Mouse (Mus musculus): ENCODE results near the gene Inpp5e. TPM values are rescaled to one million over a fixed set of nuclear protein-coding genes. Genes with fewer than 3 reads are reported as not detected.
A peak's percentile ranks its signal among the peaks of the same experiment; 100 is the strongest.

The Inpp5e gene
- total RNA-seq, 2 experiments from 2014 or later = 7.9 to 9.3 TPM

GRCm38 (mm10) chr2:26356678-26357077 lies 52.3 kb downstream of the Inpp5e start:
- H3K4me3 ChIP-seq = no peak overlapping the region
- DNase-seq = no peak
- H3K27ac ChIP-seq = no peak overlapping the region
- intact Hi-C loops (cut with DNase I) = no loop called here
- TF ChIP-seq CTCF (IDR thresholded peaks at IDR 0.05) = no peak

- DNase-seq = no peak
- intact Hi-C loops (cut with DNase I) = no loop called here
- no peak overlapping the region for H3K27ac ChIP-seq
- no peak for TF ChIP-seq CTCF (IDR thresholded peaks at IDR 0.05)
- H3K4me3 ChIP-seq = no peak overlapping the region
Observed at GRCm38 (mm10) chr2:26356231-26356630, 52.8 kb downstream of the Inpp5e start.

- Histone ChIP-seq H3K4me3 (no peak overlapping the region), H3K27ac (no peak overlapping the region)
- intact Hi-C loops (cut with DNase I) = loop anchor here (5.0 kb wide), 1 partner anchor 37 kb away; the partner anchor contains the start of gene Gpsm1
- DNase-seq = no peak
- TF ChIP-seq CTCF (IDR thresholded peaks at IDR 0.05) = no peak
Observed at GRCm38 (mm10) chr2:26354401-26354800, 54.6 kb downstream of the Inpp5e start.

GRCm38 (mm10) chr2:26353066-26353980 lies 55.7 kb downstream of the Inpp5e start:
- intact Hi-C loops (cut with DNase I) = loop anchor here (2.0 to 5.0 kb wide), 2 partner anchors 35 to 36 kb away; partner anchors contain the start of genes Entr1, Gpsm1 and Pmpca
- TF ChIP-seq CTCF (IDR thresholded peaks at IDR 0.05) = no peak
- H3K4me3 ChIP-seq = peak overlapping the region; percentile 95
- H3K27ac ChIP-seq = no peak overlapping the region
- DNase-seq = no peak

GRCm38 (mm10) chr2:26352291-26352910 lies 56.6 kb downstream of the Inpp5e start:
- peak overlapping the region; percentile 92 for H3K27ac ChIP-seq
- H3K4me3 ChIP-seq = peak overlapping the region; percentile 95
- DNase-seq = peak; percentile 65
- TF ChIP-seq CTCF (IDR thresholded peaks at IDR 0.05) = no peak
- intact Hi-C loops (cut with DNase I) = loop anchor here (1.0 to 5.0 kb wide), 3 partner anchors 35 to 52 kb away; partner anchors contain the start of genes Entr1, Gpsm1 and Pmpca

GRCm38 (mm10) chr2:26351358-26352290 lies 57.4 kb downstream of the Inpp5e start, which contains the start of gene Dnlz:
Gene Dnlz (minus strand): TSS chr2:26352110.
- intact Hi-C loops (cut with DNase I) = loop anchor here (1.0 to 5.0 kb wide), 3 partner anchors 34 to 51 kb away; partner anchors contain the start of genes Entr1, Gpsm1 and Pmpca
- TF ChIP-seq CTCF (IDR thresholded peaks at IDR 0.05) = peak; percentile 83
- DNase-seq = peak; percentile 95

GRCm38 (mm10) chr2:26348241-26348640 lies 60.8 kb downstream of the Inpp5e start:
- no peak for DNase-seq
- intact Hi-C loops (cut with DNase I) = no loop called here
- no peak for TF ChIP-seq CTCF (IDR thresholded peaks at IDR 0.05)
- Histone ChIP-seq H3K4me3 (no peak overlapping the region), H3K27ac (no peak overlapping the region)

More at GRCm38 (mm10) chr2:26351358-26352290, 57.4 kb downstream of the Inpp5e start, which contains the start of gene Dnlz:
- peak within 1 kb of the TSS; percentile 95 for H3K4me3 ChIP-seq
- H3K27ac ChIP-seq = peak within 1 kb of the TSS; percentile 92

Other genes with a start within 250 kb of the Inpp5e start
- not detected for gene Lhx3, start 200.9 kb downstream of the Inpp5e start, total RNA-seq (2021)
- 1 to 10 TPM; 3.0 to 3.9 TPM for gene Qsox2, start 171.7 kb downstream of the Inpp5e start, total RNA-seq (2021)
- not detected for gene Ccdc187, start 114.6 kb downstream of the Inpp5e start, total RNA-seq (2021)
- 1 to 10 TPM; 2.3 to 2.6 TPM for gene Gpsm1, start 93.7 kb downstream of the Inpp5e start, total RNA-seq (2021)
- gene Dnlz, start 57.1 kb downstream of the Inpp5e start, total RNA-seq (2021) = 10 to 100 TPM; 18.0 to 22.7 TPM
- gene Card9, start 48.3 kb downstream of the Inpp5e start, total RNA-seq (2021) = 1 to 10 TPM; 1.1 to 1.2 TPM
- gene Snapc4, start 28.6 kb downstream of the Inpp5e start, total RNA-seq (2021) = 1 to 10 TPM; 7.5 to 8.6 TPM
- 10 to 100 TPM; 25.2 to 33.1 TPM for gene Entr1, start 19.9 kb downstream of the Inpp5e start, total RNA-seq (2021)
- gene Pmpca, start 19.9 kb downstream of the Inpp5e start, total RNA-seq (2021) = 100 to 1,000 TPM; 133 to 141 TPM
- gene Sec16a, start 36.0 kb upstream of the Inpp5e start, total RNA-seq (2021) = 10 to 100 TPM; 27.2 to 30.4 TPM
- 10 to 100 TPM in 1 of 2 experiments, 1 to 10 TPM in 1; 6.9 to 11.9 TPM for gene Notch1, start 107.5 kb upstream of the Inpp5e start, total RNA-seq (2021)
- gene Egfl7, start 170.8 kb upstream of the Inpp5e start, total RNA-seq (2021) = 10 to 100 TPM; 34.4 to 53.7 TPM
- gene Gm20532, start 177.4 kb upstream of the Inpp5e start, total RNA-seq (2021) = not detected
- 1 to 10 TPM; 2.8 to 7.3 TPM for gene Agpat2, start 195.2 kb upstream of the Inpp5e start, total RNA-seq (2021)
- gene Fam69b, start 219.3 kb upstream of the Inpp5e start, total RNA-seq (2021) = 1 to 10 TPM; 1.0 to 2.3 TPM

Measured in gastrocnemius, adult 2 months (tissue).